Mouse (Mus musculus) neutrophil, adult 59 days (primary cell): ENCODE measurements around the gene Aldh1l2. TPM values are rescaled to one million over a fixed set of nuclear protein-coding genes. Genes with fewer than 3 reads are reported as not detected.

Experiments
- total RNA-seq, 2 experiments: library from RNA; stranded (reverse); gene quantifications; 1 replicate in 1 of 2; 2 replicates in 1 of 2; pipeline ENCODE4 v1.2.4; 2023

Aldh1l2 gene
- under 1 TPM in 1 of 2 experiments, not detected in 1; 0.07 TPM for total RNA-seq

DNA sequence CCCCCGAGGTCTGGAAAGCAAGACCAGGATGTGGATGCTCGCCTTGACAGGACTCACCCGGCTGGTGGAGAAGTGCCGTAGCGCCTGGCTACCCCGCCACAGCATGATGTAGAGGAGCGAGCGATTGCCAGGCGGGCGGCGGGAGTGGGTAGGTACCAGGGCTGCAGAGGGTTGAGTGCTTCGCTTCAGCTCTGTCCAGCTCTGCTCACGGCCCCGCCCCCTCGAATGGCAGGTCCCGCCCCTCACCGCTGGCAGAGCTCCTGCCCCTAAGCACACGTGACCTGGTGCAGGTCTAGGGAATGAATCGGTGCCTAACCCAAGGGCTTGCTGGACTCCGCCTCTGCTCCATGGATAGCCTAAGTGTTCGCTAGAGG lies at the start of gene Aldh1l2:
TSS of gene Aldh1l2 (minus strand) at position 231 of the 374 bp plus-strand sequence.

GRCm38 (mm10) chr10:83543439-83544102 lies 9.6 kb upstream of the Aldh1l2 start, which contains the start of gene Washc4:
TSS of gene Washc4 (plus strand) at chr10:83543752.

Other genes with a start within 250 kb of the Aldh1l2 start
- gene Slc41a2, start 196.3 kb downstream of the Aldh1l2 start, total RNA-seq = under 1 TPM; 0.86 to 0.98 TPM
- gene D10Wsu102e, start 173.9 kb downstream of the Aldh1l2 start, total RNA-seq = under 1 TPM; 0.44 to 0.56 TPM
- gene Washc4, start 9.6 kb upstream of the Aldh1l2 start, total RNA-seq = 10 to 100 TPM; 25.4 to 29.2 TPM
- 10 to 100 TPM; 13.5 to 16.7 TPM for gene Appl2, start 114.6 kb upstream of the Aldh1l2 start, total RNA-seq
- gene 1500009L16Rik, start 188.7 kb upstream of the Aldh1l2 start, total RNA-seq = under 1 TPM in 1 of 2 experiments, not detected in 1; 0.49 TPM